Mouse (Mus musculus) heart, adult 2 months (tissue): Measurements from ENCODE around the gene Spa17.

Source experiments
- CTCF ChIP-seq: fragments of 200-600 bp; IDR thresholded peaks from 2 replicates; pipeline ENCODE4 v1.8.1; 2022; ENCODE audit warnings: antibody characterized with exemption, mild to moderate bottlenecking, moderate library complexity
- EP300 ChIP-seq: fragments of 200-500 bp; IDR thresholded peaks from 2 replicates; pipeline ENCODE4 v1.6.1; 2011; ENCODE audit warnings: low read depth, low read length, control low read depth; ENCODE audit not compliant: insufficient read depth
- POLR2A ChIP-seq: fragments of 200-500 bp; IDR thresholded peaks from 2 replicates; pipeline ENCODE4 v1.6.1; 2011; ENCODE audit warnings: mild to moderate bottlenecking, low read depth, low read length, control low read depth; ENCODE audit not compliant: insufficient read depth

- TF ChIP-seq EP300 (no peak), CTCF (no peak), POLR2A (no peak)
These were observed 26.8 kb downstream of the Spa17 start for GRCm38 (mm10) chr9:37586718-37587117.
